Comparison of ENCODE assay signal across 8 mouse cellular contexts in the genomic region with DNA sequence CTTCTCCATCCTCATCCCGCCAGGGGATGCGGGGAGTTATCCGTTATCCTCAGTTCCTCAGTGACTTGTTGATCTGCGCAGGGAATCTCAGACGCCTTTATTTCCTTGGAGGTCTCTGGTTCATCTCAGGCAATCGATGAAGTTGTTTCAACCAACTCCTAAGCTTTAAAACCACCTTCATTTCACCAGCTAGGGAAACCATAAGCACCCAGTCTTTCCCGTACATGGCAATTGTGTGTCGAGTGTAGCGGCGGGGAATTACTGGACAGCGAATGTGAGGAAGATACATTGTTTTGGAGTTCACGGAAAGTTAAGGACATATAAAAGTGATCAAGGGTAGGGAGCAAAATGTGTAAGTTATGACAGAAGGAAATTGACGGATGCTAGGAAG. TPM values are rescaled to one million over a fixed set of nuclear protein-coding genes. Genes with fewer than 3 reads are reported as not detected.
DNase-seq lines count a peak whose midpoint lies in the region; ATAC-seq and TF ChIP-seq lines count a peak whose summit lies in the region.

No protein-coding gene starts in this region.

- H3K4me1 ChIP-seq in heart, embryonic 12.5 days (replicated peaks) = peaks cover 6% of the 10 kb centered on the region
- H3K4me1 ChIP-seq in ES-E14 (ENCODE audit: control insufficient read depth in 2 of 2, insufficient read depth in 2 of 2, low read length in 2 of 2, poor library complexity in 1 of 2) = peaks cover 0 to 5% of the 10 kb centered on the region in 2 experiments; a peak in 1 of 4 replicates
- peaks cover 21% of the 10 kb centered on the region for H3K4me1 ChIP-seq in forebrain, embryonic 13.5 days
- H3K4me1 ChIP-seq in liver, embryonic 16.5 days (ENCODE audit: control insufficient read depth, low read depth, low read length) = peaks cover 5% of the 10 kb centered on the region

- H3K4me2 ChIP-seq in heart, embryonic 12.5 days = peak overlapping the region; percentile 96
- H3K4me2 ChIP-seq in forebrain, embryonic 13.5 days = peak overlapping the region; percentile 88
- peak overlapping the region; percentile 71 for H3K4me2 ChIP-seq in liver, embryonic 16.5 days (ENCODE audit: low read depth, low read length)

- in situ Hi-C loops in ES-E14 (cut with MboI; ENCODE audit: low sequenced_read_pairs in 2 of 2, unreplicated experiment in 2 of 2) = no loop called here

- H3K9me3 ChIP-seq in heart, embryonic 12.5 days (replicated peaks) = no peaks in the 10 kb centered on the region
- H3K9me3 ChIP-seq in ES-E14 (ENCODE audit: control insufficient read depth, insufficient read depth, low read depth, low read length) = no peaks in the 10 kb centered on the region
- H3K9me3 ChIP-seq in forebrain, embryonic 13.5 days (replicated peaks) = no peaks in the 10 kb centered on the region
- no peaks in the 10 kb centered on the region for H3K9me3 ChIP-seq in liver, embryonic 16.5 days (replicated peaks; ENCODE audit: control insufficient read depth, low read length)

- no peaks in the 10 kb centered on the region for H3K27me3 ChIP-seq in heart, embryonic 12.5 days (replicated peaks)
- no peaks in the 10 kb centered on the region for H3K27me3 ChIP-seq in forebrain, embryonic 13.5 days
- no peaks in the 10 kb centered on the region for H3K27me3 ChIP-seq in liver, embryonic 16.5 days (ENCODE audit: control insufficient read depth, insufficient read depth, low read depth, low read length)

- H3K4me3 ChIP-seq in heart, embryonic 12.5 days = peak overlapping the region; percentile 98
- peak overlapping the region; percentile 88 to 93 for H3K4me3 ChIP-seq in ES-E14 (ENCODE audit: insufficient read depth in 1 of 2, low read depth in 1 of 2, low read length in 2 of 2, poor library complexity in 1 of 2, severe bottlenecking in 1 of 2)
- H3K4me3 ChIP-seq in forebrain, embryonic 13.5 days = peak overlapping the region; percentile 84
- H3K4me3 ChIP-seq in liver, embryonic 16.5 days (ENCODE audit: low read depth, low read length) = peak overlapping the region; percentile 87

- no peak for DNase-seq in heart, adult 8-10 months (ENCODE audit: low spot score)
- DNase-seq in ES-E14 (ENCODE audit: low read depth, low spot score) = no peak
- DNase-seq in right cerebral cortex, adult 2 months (ENCODE audit: low spot score in 2 of 2) = no peak
- no peak for DNase-seq in layer of hippocampus, postnatal 36 days
- no peak for DNase-seq in right cerebral cortex, postnatal 25 days

- WGBS in heart, embryonic 12.5 days = under 1% methylated on average over 13 of the region's 13 CpGs
- WGBS in forebrain, embryonic 13.5 days = under 1% methylated on average over 13 of the region's 13 CpGs
- under 1% methylated on average over 13 of the region's 13 CpGs for WGBS in liver, embryonic 16.5 days (ENCODE audit: insufficient replicate concordance)

- no peak for ATAC-seq in heart, embryonic 12.5 days (ENCODE audit: insufficient number of reproducible peaks, low FRiP score)
- no peak for ATAC-seq in forebrain, embryonic 13.5 days
- no peak for ATAC-seq in liver, embryonic 16.5 days (ENCODE audit: low read depth)

- peak overlapping the region; percentile 90 for H3K9ac ChIP-seq in heart, embryonic 12.5 days
- peak overlapping the region; percentile 97 for H3K9ac ChIP-seq in ES-E14 (ENCODE audit: insufficient read depth, low read depth, low read length, poor library complexity, severe bottlenecking)
- peak overlapping the region; percentile 82 for H3K9ac ChIP-seq in forebrain, embryonic 13.5 days
- H3K9ac ChIP-seq in liver, embryonic 16.5 days (ENCODE audit: low read depth, low read length) = peak overlapping the region; percentile 91

- H3K27ac ChIP-seq in heart, embryonic 12.5 days (ENCODE audit: poor library complexity, severe bottlenecking) = peak overlapping the region; percentile 85
- no peak overlapping the region for H3K27ac ChIP-seq in ES-E14 (ENCODE audit: insufficient read depth, low read depth, low read length, poor library complexity, severe bottlenecking)
- H3K27ac ChIP-seq in forebrain, embryonic 13.5 days = peak overlapping the region; percentile 83
- peak overlapping the region; percentile 93 for H3K27ac ChIP-seq in liver, embryonic 16.5 days (ENCODE audit: low read length)

- 0 out of 2 replicates have a peak, but pooled peaks cover 2% of the 10 kb centered on the region for H3K36me3 ChIP-seq in heart, embryonic 12.5 days
- no peaks in the 10 kb centered on the region for H3K36me3 ChIP-seq in ES-E14 (ENCODE audit: control insufficient read depth, insufficient read depth, low read length, poor library complexity, severe bottlenecking)
- H3K36me3 ChIP-seq in forebrain, embryonic 13.5 days (ENCODE audit: poor library complexity, severe bottlenecking) = peaks cover 7% of the 10 kb centered on the region; the same call in 1 of the 2 replicates
- H3K36me3 ChIP-seq in liver, embryonic 16.5 days (ENCODE audit: control insufficient read depth, insufficient read depth) = peaks cover 8% of the 10 kb centered on the region; the same call in 1 of the 2 replicates

TF ChIP-seq in ES-E14, 5 proteins besides CTCF, POLR2A, EP300 and RAD21:
- TF ChIP-seq ZNF384 (IDR thresholded peaks at IDR 0.05; ENCODE audit: low read depth, low read length) (no peak), CHD2 (IDR thresholded peaks at IDR 0.05; ENCODE audit: low read depth, low read length) (no peak), ZC3H11A (IDR thresholded peaks at IDR 0.05; ENCODE audit: borderline replicate concordance, low read depth, low read length) (no peak), HCFC1 (IDR thresholded peaks at IDR 0.05; ENCODE audit: borderline replicate concordance, insufficient read depth, low read length) (no peak), MAFK (IDR thresholded peaks at IDR 0.05; ENCODE audit: insufficient read depth, low read depth, low read length) (no peak)

RNA-seq across cellular contexts. Expression of gene Ncapg, which starts 0.6 kb away (rescaled TPM):
- 37.9 and 39.6 TPM in 2 replicates for polyA plus RNA-seq in heart, embryonic 12.5 days (2016; fragmentation: Nextera tagmentation; extraction: Ambion mirVana)
- total RNA-seq in heart, adult 8-10 months (2022) = under 1 TPM; 0.06 to 0.63 (median 0.21) TPM
- total RNA-seq in ES-E14 (2012; rRNA removed) = 51.8 and 63.5 TPM in 2 replicates
- polyA plus RNA-seq in forebrain, embryonic 13.5 days (2015; fragmentation: Nextera tagmentation; extraction: Ambion mirVana) = 54.1 and 58.0 TPM in 2 replicates
- 44.2 and 47.6 TPM in 2 replicates for polyA plus RNA-seq in liver, embryonic 16.5 days (2015; fragmentation: Nextera tagmentation; extraction: Ambion mirVana)
- under 1 TPM; 0.30 to 0.38 TPM for total RNA-seq in layer of hippocampus, postnatal 36 days (2021)

RNA-seq across cellular contexts. Expression of gene Fam184b, which starts 30.9 kb away (rescaled TPM):
- polyA plus RNA-seq in heart, embryonic 12.5 days (2016; fragmentation: Nextera tagmentation; extraction: Ambion mirVana) = 0.23 and 0.28 TPM in 2 replicates
- total RNA-seq in heart, adult 8-10 months (2022) = under 1 TPM in 2 of 4 experiments, not detected in 2; 0.06 to 0.09 TPM
- total RNA-seq in ES-E14 (2012; rRNA removed) = 0.42 and 0.45 TPM in 2 replicates
- polyA plus RNA-seq in forebrain, embryonic 13.5 days (2015; fragmentation: Nextera tagmentation; extraction: Ambion mirVana) = 3.2 and 3.6 TPM in 2 replicates
- 0.11 TPM in 2 replicates for polyA plus RNA-seq in liver, embryonic 16.5 days (2015; fragmentation: Nextera tagmentation; extraction: Ambion mirVana)
- 1 to 10 TPM; 6.8 to 7.4 TPM for total RNA-seq in layer of hippocampus, postnatal 36 days (2021)

Comparison
In these comparisons a context has a peak if more than half of its experiments do, and no peak if none do; other contexts are left out.
1. RNA of gene Ncapg, which starts 0.6 kb away (total RNA-seq): 51.8 to 63.5 TPM in ES-E14; 0.30 to 0.38 TPM in layer of hippocampus, postnatal 36 days and 0.06 to 0.63 TPM in heart, adult 8-10 months; every median in the first group is over 10 times any median in the second.
2. Peak in every context shown above with its lines, with median percentiles within 50 percentile points of each other: H3K4me2 ChIP-seq, H3K4me3 ChIP-seq and H3K9ac ChIP-seq.